Mouse (Mus musculus): Measurements from ENCODE around the gene Rps8.

DNA sequence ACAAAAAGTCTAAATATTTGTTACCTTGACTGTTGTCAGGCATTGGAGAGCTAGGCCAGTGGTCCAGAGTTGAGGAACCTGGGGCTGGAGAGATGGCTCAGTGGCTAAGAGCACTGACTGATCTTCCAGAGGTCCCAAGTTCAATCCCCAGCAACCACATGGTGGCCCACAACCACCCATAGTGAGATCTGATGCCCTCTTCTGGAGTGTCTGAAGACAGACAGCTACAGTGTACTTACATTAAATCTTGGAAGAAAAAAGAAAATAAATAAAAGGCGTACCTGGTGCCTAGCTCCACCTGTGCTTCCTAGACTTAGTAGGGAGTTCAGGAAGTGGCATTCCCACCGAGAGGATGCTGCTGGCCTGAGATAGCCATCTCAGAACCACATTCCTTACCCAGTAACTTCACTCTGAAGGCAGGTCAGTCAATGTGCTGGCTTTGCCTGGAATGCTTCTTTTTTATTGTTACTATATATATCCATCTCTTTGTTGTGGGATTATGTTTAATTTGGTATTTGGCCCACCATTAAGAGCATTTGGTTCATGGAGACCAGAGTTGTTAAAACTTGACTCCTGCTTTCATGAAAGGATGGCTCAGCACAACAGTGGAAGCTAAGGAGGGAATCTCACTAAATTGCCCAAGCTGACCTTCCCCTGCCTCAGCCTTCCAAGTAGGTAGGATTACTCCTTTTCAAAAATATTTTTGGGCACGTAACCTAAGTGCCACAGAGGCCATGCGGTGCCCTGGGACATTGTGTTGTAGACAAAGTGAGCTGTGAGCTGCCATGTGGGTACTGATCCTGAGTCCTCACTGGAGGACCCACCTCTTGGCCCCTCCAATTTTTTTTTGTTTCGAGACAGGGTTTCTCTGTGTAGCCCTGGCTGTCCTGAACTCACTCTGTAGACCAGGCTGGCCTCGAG lies 6.5 kb downstream of the Rps8 start:
- TF ChIP-seq EP300 (optimal IDR thresholded peaks at IDR 0.05), result no peak
- TF ChIP-seq CTCF (IDR thresholded peaks at IDR 0.05; ENCODE audit: low read depth), result peak; percentile 19; the same call in 1 of the 2 replicates
